Mouse (Mus musculus) frontal cortex, postnatal 14 days (tissue): ENCODE data around the gene Vmn1r18.
"Not testable (repeated sequence)": the region's sequence is repeated elsewhere in the genome, so short reads cannot be mapped to it uniquely, and the experiment has no call there.

Experiments
- DNase-seq, 2 experiments: peaks; one replicate each; pipeline ENCODE4 v3.0.0; 2022; ENCODE audit warnings: low spot score in 2 of 2

The Vmn1r18 gene

DNA sequence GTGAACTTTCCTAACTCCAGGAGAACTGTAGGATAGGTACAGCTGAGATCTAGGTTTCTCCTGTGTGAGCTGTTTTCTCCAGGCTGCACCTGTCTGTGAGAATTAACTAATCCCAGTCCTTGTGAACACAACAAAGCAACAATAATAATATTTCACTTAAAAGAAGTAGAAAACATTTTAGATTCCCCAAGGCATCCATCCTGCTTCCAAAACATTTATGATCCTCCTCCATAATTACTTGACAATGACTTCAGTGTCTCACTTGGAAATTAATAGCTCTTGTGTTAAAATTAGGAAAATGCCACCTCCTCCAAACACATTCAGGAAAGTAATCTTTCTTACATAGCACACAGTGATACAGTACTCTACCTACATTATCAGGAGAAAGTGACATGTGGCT, at the start of gene Vmn1r18:
Gene Vmn1r18, minus strand, starts transcription at position 101 of the 400 bp plus-strand sequence.
- DNase-seq, result no peak

DNA sequence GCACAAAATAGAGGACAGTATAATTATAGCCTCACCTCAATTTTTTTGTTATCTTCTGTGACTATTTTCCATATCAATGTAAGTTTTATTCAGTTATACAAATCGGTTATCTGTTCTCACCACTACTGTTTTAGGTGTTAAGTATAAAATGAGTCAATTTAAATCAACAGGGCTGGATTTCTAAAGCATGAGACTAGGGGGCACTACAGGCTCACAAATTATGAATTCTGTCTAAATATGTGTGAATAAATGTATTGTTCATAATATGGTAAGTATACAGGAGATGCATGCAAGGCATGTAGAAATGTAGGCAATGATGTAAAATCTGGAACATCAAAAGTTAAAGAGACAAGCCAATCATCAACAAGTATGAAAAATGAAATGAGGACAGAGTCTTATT, 35.6 kb upstream of the Vmn1r18 start:
- no peak for DNase-seq

DNA sequence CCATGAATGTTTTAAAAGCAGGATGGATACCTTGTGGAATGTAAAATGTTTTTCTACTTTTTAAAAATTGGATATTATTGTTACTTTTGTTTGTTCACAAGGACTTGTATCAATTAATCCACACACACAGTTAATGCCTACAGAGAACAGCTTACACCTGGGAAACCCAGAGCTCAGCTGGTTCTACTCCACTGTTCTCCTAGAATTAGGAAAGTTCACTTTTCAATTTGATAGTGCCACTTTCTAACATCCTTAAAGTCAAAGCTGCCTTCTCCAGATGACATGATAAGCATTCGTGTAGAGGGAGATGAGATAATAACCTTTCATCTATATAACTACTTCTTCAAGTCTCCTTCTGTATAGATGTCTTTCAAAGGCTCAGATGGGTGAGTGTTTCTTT, 33.0 kb upstream of the Vmn1r18 start, which contains the start of gene Vmn1r20:
Gene Vmn1r20, plus strand, starts transcription at position 301 of the 400 bp plus-strand sequence.
- no peak for DNase-seq

DNA sequence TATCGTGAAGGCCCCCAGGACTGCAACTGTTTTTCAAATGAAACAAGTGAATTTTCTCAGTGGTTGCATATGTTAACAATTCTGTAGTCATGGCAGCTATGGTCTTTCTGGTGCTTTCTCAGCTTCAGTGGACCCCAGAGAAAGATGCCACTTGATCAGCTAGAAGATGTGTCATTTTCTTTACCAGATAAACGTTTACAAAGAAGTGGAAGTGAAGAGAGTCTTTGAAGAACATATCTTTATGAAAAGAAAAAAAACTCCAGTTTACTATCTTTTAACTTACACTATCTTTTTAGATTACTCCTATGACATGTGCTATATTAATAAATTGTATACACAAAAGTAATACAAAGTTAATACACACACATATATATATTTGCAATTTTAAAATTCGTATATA, 7.9 kb upstream of the Vmn1r18 start, which contains the start of gene Vmn1r19:
Gene Vmn1r19, plus strand, starts transcription at position 301 of the 400 bp plus-strand sequence.
- DNase-seq, result not testable (repeated sequence)

DNA sequence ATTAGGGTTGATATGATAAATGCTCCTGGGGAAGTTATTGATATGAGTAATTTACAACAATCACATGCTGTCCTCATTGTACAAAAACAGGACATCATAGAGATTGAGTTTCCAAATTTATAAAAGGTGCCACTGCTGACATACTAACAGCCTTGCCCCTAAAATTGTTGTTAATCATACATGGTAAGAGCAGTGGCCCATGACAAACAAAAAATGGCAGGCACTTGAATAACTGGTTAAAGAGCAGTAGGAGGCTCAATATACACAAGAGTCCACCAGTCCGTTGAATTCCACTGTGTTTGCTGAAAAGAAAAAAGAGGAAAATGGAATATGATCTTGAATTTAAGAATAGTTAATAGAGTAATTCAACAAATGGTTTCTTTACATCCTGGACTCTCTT, 28.1 kb downstream of the Vmn1r18 start:
- DNase-seq, result no peak

DNA sequence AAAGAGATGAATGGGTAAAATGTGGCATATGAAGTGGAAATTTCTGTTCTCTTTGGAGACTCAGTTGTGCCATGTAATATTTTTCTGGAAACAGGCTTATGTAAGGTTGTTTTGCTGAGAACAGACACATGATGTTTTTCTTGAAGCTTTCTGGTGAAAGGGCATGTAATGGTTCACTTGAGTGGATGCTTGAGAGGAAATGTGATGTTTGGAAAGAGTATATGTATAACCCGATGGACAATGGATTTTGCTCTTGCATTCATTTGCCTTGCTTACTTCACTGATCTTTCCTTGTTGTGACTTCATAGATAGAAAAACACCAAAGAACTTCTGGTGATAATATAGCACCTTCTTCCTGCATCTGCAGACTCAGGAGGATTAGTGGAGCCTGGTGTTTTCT, 29.7 kb downstream of the Vmn1r18 start:
- not testable (repeated sequence) for DNase-seq

DNA sequence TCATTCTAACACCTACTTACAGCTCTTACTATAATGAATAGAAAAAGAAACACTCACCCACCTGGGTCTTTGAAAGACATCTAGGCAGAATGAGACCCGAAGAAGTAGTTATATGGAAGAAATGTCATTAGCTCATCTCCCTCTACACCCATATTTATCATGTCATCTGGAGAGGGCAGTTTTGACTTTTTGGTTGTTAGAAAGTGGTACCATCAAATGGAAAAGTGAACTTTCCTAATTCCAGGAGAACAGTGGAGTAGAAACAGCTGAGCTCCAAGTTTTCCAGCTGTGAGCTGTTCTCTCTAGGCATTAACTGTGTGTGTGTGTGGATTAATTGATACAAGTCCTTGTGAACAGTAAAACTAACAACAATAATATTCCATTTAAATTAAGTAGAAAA, 32.0 kb downstream of the Vmn1r18 start, which contains the start of gene Vmn1r17:
Gene Vmn1r17, minus strand, starts transcription at position 101 of the 400 bp plus-strand sequence.
- no peak for DNase-seq

DNA sequence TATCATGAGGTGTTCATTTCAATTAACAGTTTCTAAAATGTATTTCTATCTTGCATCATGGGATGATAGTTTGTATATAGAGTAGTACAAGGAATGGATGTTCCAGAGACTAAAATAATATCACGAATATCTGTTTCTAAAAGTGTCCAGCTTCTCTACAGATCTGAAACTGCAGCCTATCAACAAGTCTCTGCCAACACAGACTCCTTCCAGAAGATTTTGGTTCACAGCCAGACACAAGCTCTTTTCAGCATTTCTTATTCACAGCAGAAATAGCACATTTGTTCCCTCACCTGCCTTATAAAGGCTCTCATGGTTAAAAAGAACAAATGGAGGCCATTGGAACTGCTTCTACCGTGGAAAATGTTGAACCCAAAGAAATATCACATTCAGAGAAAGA, 38.7 kb downstream of the Vmn1r18 start:
- no peak for DNase-seq

DNA sequence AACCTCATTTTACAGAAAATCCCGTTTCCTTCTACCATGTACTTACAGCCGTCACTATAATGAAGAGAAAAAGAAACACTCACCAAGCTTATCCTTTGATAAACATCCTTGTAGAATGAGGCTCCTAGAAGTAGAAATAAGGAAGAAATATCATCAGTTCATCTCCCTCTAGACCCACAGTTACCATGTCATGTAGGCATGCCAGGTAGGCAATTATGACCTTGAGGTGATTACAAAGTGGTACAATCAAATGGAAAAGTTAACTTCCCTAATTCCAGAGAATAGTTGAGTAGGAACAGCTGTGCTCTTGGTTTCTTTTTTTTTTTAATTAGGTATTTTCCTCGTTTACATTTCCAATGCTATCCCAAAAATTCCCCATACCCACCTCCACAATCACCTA, 66.2 kb downstream of the Vmn1r18 start, which contains the start of gene Vmn1r16:
Gene Vmn1r16, minus strand, starts transcription at position 101 of the 400 bp plus-strand sequence.
- no peak for DNase-seq
